Mouse (Mus musculus): ENCODE results near the gene Cdhr4.
A peak's percentile ranks its signal among the peaks of the same experiment; 100 is the strongest.

Cdhr4 gene

GRCm38 (mm10) chr9:107992197-107992596, at the start of gene Cdhr4:
Gene Cdhr4 (plus strand): TSS chr9:107992497.
- DNase-seq (ENCODE audit: low spot score), result no peak

- DNase-seq (ENCODE audit: low spot score), result no peak
These were observed 44.8 kb upstream of the Cdhr4 start for GRCm38 (mm10) chr9:107947241-107948194.

- no peak for DNase-seq (ENCODE audit: low spot score)
These were observed 42.9 kb upstream of the Cdhr4 start for GRCm38 (mm10) chr9:107949184-107949921.

- no peak for DNase-seq (ENCODE audit: low spot score)
These were observed 42.4 kb upstream of the Cdhr4 start, which contains the start of gene Traip for GRCm38 (mm10) chr9:107949922-107950235. Gene Traip (plus strand): TSS chr9:107950136.

- DNase-seq (ENCODE audit: low spot score), result peak; percentile 94
These were observed 41.6 kb upstream of the Cdhr4 start for GRCm38 (mm10) chr9:107950460-107951355.

GRCm38 (mm10) chr9:107955613-107956289, 36.5 kb upstream of the Cdhr4 start:
- DNase-seq (ENCODE audit: low spot score), result no peak

GRCm38 (mm10) chr9:107957141-107957540, 35.2 kb upstream of the Cdhr4 start:
- DNase-seq (ENCODE audit: low spot score), result peak; percentile 16

- DNase-seq (ENCODE audit: low spot score), result peak; percentile 15
These were observed 32.4 kb upstream of the Cdhr4 start for GRCm38 (mm10) chr9:107959896-107960295.

- DNase-seq (ENCODE audit: low spot score), result no peak
These were observed 31.4 kb upstream of the Cdhr4 start for GRCm38 (mm10) chr9:107960928-107961327.

- no peak for DNase-seq (ENCODE audit: low spot score)
These were observed 30.9 kb upstream of the Cdhr4 start for GRCm38 (mm10) chr9:107961351-107961762.

GRCm38 (mm10) chr9:107961881-107962280, 30.4 kb upstream of the Cdhr4 start:
- peak; percentile 53 for DNase-seq (ENCODE audit: low spot score)

GRCm38 (mm10) chr9:107962916-107963315, 29.4 kb upstream of the Cdhr4 start:
- DNase-seq (ENCODE audit: low spot score), result no peak

GRCm38 (mm10) chr9:107963700-107964099, 28.6 kb upstream of the Cdhr4 start:
- DNase-seq (ENCODE audit: low spot score), result peak; percentile 90

- DNase-seq (ENCODE audit: low spot score), result no peak
These were observed 27.6 kb upstream of the Cdhr4 start for GRCm38 (mm10) chr9:107964681-107965080.

GRCm38 (mm10) chr9:107966676-107967075, 25.6 kb upstream of the Cdhr4 start:
- no peak for DNase-seq (ENCODE audit: low spot score)

GRCm38 (mm10) chr9:107967437-107967836, 24.9 kb upstream of the Cdhr4 start:
- DNase-seq (ENCODE audit: low spot score), result no peak

- no peak for DNase-seq (ENCODE audit: low spot score)
These were observed 23.8 kb upstream of the Cdhr4 start for GRCm38 (mm10) chr9:107968531-107968930.

GRCm38 (mm10) chr9:107970311-107970710, 22.0 kb upstream of the Cdhr4 start:
- no peak for DNase-seq (ENCODE audit: low spot score)

- no peak for DNase-seq (ENCODE audit: low spot score)
These were observed 20.4 kb upstream of the Cdhr4 start for GRCm38 (mm10) chr9:107971690-107972541.

- no peak for DNase-seq (ENCODE audit: low spot score)
These were observed 17.7 kb upstream of the Cdhr4 start for GRCm38 (mm10) chr9:107974491-107975171.
